Mouse (Mus musculus) brain, embryonic 14.5 days (tissue): ENCODE results near the gene Caskin1.

ENCODE experiments used
- CTCF ChIP-seq: fragments of 200-500 bp; IDR thresholded peaks from 2 replicates; pipeline ENCODE4 v1.5.1; 2012; ENCODE audit warnings: inconsistent platforms, mild to moderate bottlenecking, moderate library complexity, borderline replicate concordance; ENCODE audit not compliant: insufficient read depth, insufficient read length; ENCODE audit errors: extremely low read depth
- POLR2A ChIP-seq: fragments of 200-500 bp; IDR thresholded peaks from 2 replicates; pipeline ENCODE4 v1.6.1; 2012; ENCODE audit warnings: mild to moderate bottlenecking, inconsistent platforms, borderline replicate concordance; ENCODE audit not compliant: poor library complexity, insufficient read depth, insufficient read length, severe bottlenecking; ENCODE audit errors: extremely low read depth

DNA sequence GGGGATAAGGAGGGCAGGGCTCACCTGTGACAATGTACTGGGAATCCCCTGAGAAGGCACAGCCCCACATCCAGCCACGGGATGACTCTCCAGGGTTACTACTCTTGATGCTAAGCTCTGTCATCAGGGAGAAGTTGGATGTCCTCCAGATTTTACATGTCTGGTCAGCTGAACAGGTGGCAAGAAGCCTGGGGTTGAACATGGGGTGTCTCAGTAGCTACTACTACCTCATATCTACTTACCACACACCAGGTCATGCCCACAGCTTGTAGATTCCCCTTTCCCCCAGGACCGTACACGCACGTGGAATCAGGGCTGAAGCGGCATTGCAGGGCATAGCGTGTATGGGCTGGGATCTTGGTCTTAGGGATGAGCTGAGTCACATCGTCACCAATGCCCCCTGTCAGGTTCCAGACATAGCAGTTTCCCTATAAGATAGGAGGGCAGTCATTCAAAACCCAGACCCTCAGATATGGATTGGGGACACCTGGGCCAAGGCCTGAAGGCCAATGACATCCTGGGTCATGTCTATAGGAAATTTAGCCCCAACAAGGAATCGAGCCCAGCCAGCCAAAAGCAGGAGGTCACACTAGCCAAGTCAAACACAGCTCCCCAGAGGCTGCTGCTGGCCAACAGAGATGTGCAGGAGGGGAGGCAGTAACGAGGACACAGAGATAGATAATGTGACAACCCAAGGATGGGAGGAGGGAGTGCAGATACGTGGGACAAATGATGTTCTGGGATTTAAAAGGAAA is 12.2 kb upstream of the Caskin1 start:
- TF ChIP-seq CTCF (no peak), POLR2A (no peak)
